Mouse (Mus musculus): ENCODE results near the gene Rbbp8nl.
"Not testable (repeated sequence)": the region's sequence is repeated elsewhere in the genome, so short reads cannot be mapped to it uniquely, and the experiment has no call there.

The Rbbp8nl gene

GRCm38 (mm10) chr2:180288966-180289365 lies 713 bp downstream of the Rbbp8nl start:
- no peak for DNase-seq (ENCODE audit: low spot score in 2 of 2)

- no peak for DNase-seq (ENCODE audit: low spot score in 2 of 2)
Observed at GRCm38 (mm10) chr2:180279321-180279720, 10.4 kb downstream of the Rbbp8nl start.

- DNase-seq (ENCODE audit: low spot score in 2 of 2): no peak
Observed at GRCm38 (mm10) chr2:180277773-180278320, 11.8 kb downstream of the Rbbp8nl start.

- no peak for DNase-seq (ENCODE audit: low spot score in 2 of 2)
Observed at GRCm38 (mm10) chr2:180276851-180277259, 12.8 kb downstream of the Rbbp8nl start.

GRCm38 (mm10) chr2:180276385-180276784 lies 13.3 kb downstream of the Rbbp8nl start:
- DNase-seq (ENCODE audit: low spot score in 2 of 2): no peak

- peak in 1 of 2 experiments; percentile 79 for DNase-seq (ENCODE audit: low spot score in 2 of 2)
Observed at GRCm38 (mm10) chr2:180275836-180276235, 13.8 kb downstream of the Rbbp8nl start.

- no peak for DNase-seq (ENCODE audit: low spot score in 2 of 2)
Observed at GRCm38 (mm10) chr2:180274523-180274922, 15.2 kb downstream of the Rbbp8nl start.

- DNase-seq (ENCODE audit: low spot score in 2 of 2): peak; percentile 91
Observed at GRCm38 (mm10) chr2:180273394-180274244, 16.1 kb downstream of the Rbbp8nl start, which contains the start of gene Cables2. TSS of gene Cables2 (minus strand) at chr2:180273496.

GRCm38 (mm10) chr2:180272884-180273321 lies 16.8 kb downstream of the Rbbp8nl start:
- peak; percentile 61 to 75 for DNase-seq (ENCODE audit: low spot score in 2 of 2)

- DNase-seq (ENCODE audit: low spot score in 2 of 2): no peak
Observed at GRCm38 (mm10) chr2:180271804-180272395, 17.8 kb downstream of the Rbbp8nl start.

- no peak for DNase-seq (ENCODE audit: low spot score in 2 of 2)
Observed at GRCm38 (mm10) chr2:180270537-180271255, 19.0 kb downstream of the Rbbp8nl start.

GRCm38 (mm10) chr2:180269329-180269728 lies 20.4 kb downstream of the Rbbp8nl start:
- no peak for DNase-seq (ENCODE audit: low spot score in 2 of 2)

- no peak for DNase-seq (ENCODE audit: low spot score in 2 of 2)
Observed at GRCm38 (mm10) chr2:180267955-180268354, 21.7 kb downstream of the Rbbp8nl start.

- DNase-seq (ENCODE audit: low spot score in 2 of 2): no peak
Observed at GRCm38 (mm10) chr2:180262891-180263290, 26.8 kb downstream of the Rbbp8nl start.

GRCm38 (mm10) chr2:180262441-180262840 lies 27.2 kb downstream of the Rbbp8nl start:
- no peak for DNase-seq (ENCODE audit: low spot score in 2 of 2)

GRCm38 (mm10) chr2:180261901-180262300 lies 27.8 kb downstream of the Rbbp8nl start:
- DNase-seq (ENCODE audit: low spot score in 2 of 2): no peak

GRCm38 (mm10) chr2:180260610-180261480 lies 28.8 kb downstream of the Rbbp8nl start:
- no peak for DNase-seq (ENCODE audit: low spot score in 2 of 2)

GRCm38 (mm10) chr2:180259826-180260609 lies 29.7 kb downstream of the Rbbp8nl start:
- not testable (repeated sequence) for DNase-seq (ENCODE audit: low spot score in 2 of 2)

- not testable (repeated sequence) for DNase-seq (ENCODE audit: low spot score in 2 of 2)
Observed at GRCm38 (mm10) chr2:180258951-180259484, 30.7 kb downstream of the Rbbp8nl start.

All from frontal cortex, postnatal 10 days (tissue).